Mouse (Mus musculus) liver, embryonic 11.5 days (tissue): Measurements from ENCODE around the gene Teddm3. TPM values are rescaled to one million over a fixed set of nuclear protein-coding genes. Genes with fewer than 3 reads are reported as not detected.
"Not testable (repeated sequence)": the region's sequence is repeated elsewhere in the genome, so short reads cannot be mapped to it uniquely, and the experiment has no call there.

Source experiments
- ATAC-seq: fragments of 200-750 bp; cut with Nextera tagmentation; replicated peaks from 2 replicates; pipeline ENCODE4 v1.8.0; 2017; ENCODE audit warnings: moderate number of reproducible peaks, mild to moderate bottlenecking, moderate TSS enrichment, moderate library complexity; ENCODE audit not compliant: low FRiP score
- DNase-seq: peaks from one replicate; pipeline ENCODE4 v3.0.0-alpha.2; 2017; ENCODE audit warnings: low spot score
- H3K27ac ChIP-seq: fragments of 300-500 bp; sonication (generic); 2 replicates; pipeline ENCODE4 v1.5.1; 2014; ENCODE audit warnings: mild to moderate bottlenecking, low read depth, low read length, control low read depth
- H3K27me3 ChIP-seq: fragments of 300-500 bp; sonication (generic); replicated peaks from 2 replicates; pipeline ENCODE4 v1.6.1; 2014; ENCODE audit warnings: low read length, mixed read lengths; ENCODE audit not compliant: control insufficient read depth, insufficient read depth
- H3K36me3 ChIP-seq: fragments of 300-500 bp; sonication (generic); 2 replicates; pipeline ENCODE4 v1.6.1; 2014; ENCODE audit warnings: mild to moderate bottlenecking, low read length, moderate library complexity, mixed read lengths; ENCODE audit not compliant: control insufficient read depth, insufficient read depth
- H3K4me1 ChIP-seq: fragments of 300-500 bp; sonication (generic); replicated peaks from 2 replicates; pipeline ENCODE4 v1.6.1; 2014; ENCODE audit warnings: low read length, mixed read lengths; ENCODE audit not compliant: control insufficient read depth, insufficient read depth
- H3K4me2 ChIP-seq: fragments of 300-500 bp; sonication (generic); 2 replicates; pipeline ENCODE4 v1.6.1; 2014; ENCODE audit warnings: mild to moderate bottlenecking, control low read depth, moderate library complexity
- H3K4me3 ChIP-seq: fragments of 300-500 bp; sonication (generic); 2 replicates; pipeline ENCODE4 v1.5.1; 2014; ENCODE audit warnings: low read depth, low read length, control low read depth
- H3K9ac ChIP-seq: fragments of 300-500 bp; sonication (generic); 2 replicates; pipeline ENCODE4 v1.6.1; 2014; ENCODE audit warnings: low read depth, low read length, control low read depth
- H3K9me3 ChIP-seq: fragments of 300-500 bp; sonication (generic); 2 replicates; pipeline ENCODE4 v1.6.1; 2016; ENCODE audit warnings: low read length, inconsistent platforms, mixed read lengths; ENCODE audit not compliant: control insufficient read depth
- WGBS: fragments of 180-500 bp; shearing (Covaris S2); extraction: QIAGEN DNeasy Blood & Tissue Kit; methylation state at CpG from one replicate; pipeline ENCODE4 v1.1.7; 2014; 5-methylcytosine and 5-hydroxymethylcytosine counted together
- polyA plus RNA-seq: library from polyadenylated mRNA; unstranded; fragments of >200 nt; fragmentation: Nextera tagmentation; extraction: Ambion mirVana; gene quantifications from 2 replicates; pipeline ENCODE4 v1.2.1, GENCODE M21; 2014

The Teddm3 gene
- not detected in 2 replicates for polyA plus RNA-seq

- H3K27ac ChIP-seq, H3K36me3 ChIP-seq, H3K4me2 ChIP-seq, DNase-seq, H3K4me1 ChIP-seq, H3K27me3 ChIP-seq, ATAC-seq, H3K9me3 ChIP-seq, H3K9ac ChIP-seq, H3K4me3 ChIP-seq: not testable (repeated sequence)
- no CpG with 5 or more reads among the region's 2 CpGs for WGBS
These were observed at the start of gene Teddm3 for GRCm38 (mm10) chr16:21153900-21154299. TSS of gene Teddm3 (minus strand) at chr16:21154000.

GRCm38 (mm10) chr16:21202731-21203130, 48.9 kb upstream of the Teddm3 start:
- ATAC-seq (no peak), DNase-seq (no peak)
- Histone ChIP-seq H3K36me3 (no peaks in the 10 kb centered on the region), H3K4me2 (no peak overlapping the region), H3K9ac (no peak overlapping the region), H3K9me3 (no peaks in the 10 kb centered on the region), H3K27me3 (peaks cover 35% of the 10 kb centered on the region), H3K4me3 (no peak overlapping the region), H3K27ac (no peak overlapping the region), H3K4me1 (peaks cover 3% of the 10 kb centered on the region)
- WGBS = 78% methylated on average over 4 of the region's 4 CpGs

GRCm38 (mm10) chr16:21199426-21199825, 45.6 kb upstream of the Teddm3 start:
- DNase-seq = no peak
- no peak overlapping the region for H3K4me3 ChIP-seq
- H3K9me3 ChIP-seq = no peaks in the 10 kb centered on the region
- no peak overlapping the region for H3K9ac ChIP-seq
- H3K36me3 ChIP-seq = no peaks in the 10 kb centered on the region
- no peak for ATAC-seq
- H3K4me2 ChIP-seq = no peak overlapping the region
- H3K4me1 ChIP-seq = no peaks in the 10 kb centered on the region; the same call in none of the 2 replicates
- peaks cover 5% of the 10 kb centered on the region; the same call in 1 of the 2 replicates for H3K27me3 ChIP-seq
- no peak overlapping the region for H3K27ac ChIP-seq
- WGBS = 66% methylated on average over 8 of the region's 8 CpGs

GRCm38 (mm10) chr16:21198529-21198928, 44.7 kb upstream of the Teddm3 start:
- Histone ChIP-seq H3K4me3 (no peak overlapping the region), H3K9me3 (no peaks in the 10 kb centered on the region), H3K27me3 (peaks cover 4% of the 10 kb centered on the region; the same call in 1 of the 2 replicates), H3K4me1 (no peaks in the 10 kb centered on the region; the same call in 1 of the 2 replicates), H3K36me3 (no peaks in the 10 kb centered on the region), H3K27ac (no peak overlapping the region), H3K9ac (no peak overlapping the region), H3K4me2 (no peak overlapping the region)
- no peak for DNase-seq
- ATAC-seq = no peak
- 8% methylated on average over 1 of the region's 1 CpGs for WGBS

GRCm38 (mm10) chr16:21198006-21198405, 44.2 kb upstream of the Teddm3 start:
- DNase-seq (no peak), ATAC-seq (no peak)
- no peak overlapping the region for H3K27ac ChIP-seq
- no peaks in the 10 kb centered on the region for H3K9me3 ChIP-seq
- H3K4me1 ChIP-seq = no peaks in the 10 kb centered on the region; the same call in 1 of the 2 replicates
- H3K36me3 ChIP-seq = no peaks in the 10 kb centered on the region
- no peak overlapping the region for H3K9ac ChIP-seq
- H3K27me3 ChIP-seq = no peaks in the 10 kb centered on the region; the same call in 1 of the 2 replicates
- no peak overlapping the region for H3K4me2 ChIP-seq
- WGBS = 85% methylated on average over 7 of the region's 7 CpGs
- H3K4me3 ChIP-seq = no peak overlapping the region

GRCm38 (mm10) chr16:21197542-21197941, 43.7 kb upstream of the Teddm3 start:
- Histone ChIP-seq H3K4me2 (no peak overlapping the region), H3K4me1 (no peaks in the 10 kb centered on the region; the same call in 1 of the 2 replicates), H3K36me3 (no peaks in the 10 kb centered on the region), H3K27ac (no peak overlapping the region), H3K9ac (no peak overlapping the region), H3K27me3 (no peaks in the 10 kb centered on the region; the same call in 1 of the 2 replicates), H3K9me3 (no peaks in the 10 kb centered on the region), H3K4me3 (no peak overlapping the region)
- ATAC-seq (no peak), DNase-seq (no peak)
- 46% methylated on average over 4 of the region's 4 CpGs for WGBS

GRCm38 (mm10) chr16:21196576-21196975, 42.8 kb upstream of the Teddm3 start:
- no peaks in the 10 kb centered on the region for H3K36me3 ChIP-seq
- H3K4me3 ChIP-seq = no peak overlapping the region
- no peaks in the 10 kb centered on the region; the same call in 1 of the 2 replicates for H3K4me1 ChIP-seq
- H3K27me3 ChIP-seq = no peaks in the 10 kb centered on the region
- no peak overlapping the region for H3K27ac ChIP-seq
- DNase-seq = no peak
- H3K4me2 ChIP-seq = no peak overlapping the region
- no peak for ATAC-seq
- H3K9ac ChIP-seq = no peak overlapping the region
- no peaks in the 10 kb centered on the region for H3K9me3 ChIP-seq
- 86% methylated on average over 3 of the region's 3 CpGs for WGBS

- H3K9ac ChIP-seq = no peak overlapping the region
- no peak for DNase-seq
- no peaks in the 10 kb centered on the region; the same call in 1 of the 2 replicates for H3K4me1 ChIP-seq
- no peak overlapping the region for H3K27ac ChIP-seq
- WGBS = 71% methylated on average over 8 of the region's 8 CpGs
- H3K4me2 ChIP-seq = no peak overlapping the region
- H3K36me3 ChIP-seq = no peaks in the 10 kb centered on the region
- no peaks in the 10 kb centered on the region for H3K9me3 ChIP-seq
- no peak overlapping the region for H3K4me3 ChIP-seq
- H3K27me3 ChIP-seq = no peaks in the 10 kb centered on the region
- no peak for ATAC-seq
These were observed 41.6 kb upstream of the Teddm3 start for GRCm38 (mm10) chr16:21195260-21195866.

- H3K4me1 ChIP-seq = no peaks in the 10 kb centered on the region; the same call in 1 of the 2 replicates
- H3K27me3 ChIP-seq = no peaks in the 10 kb centered on the region
- no peak overlapping the region for H3K4me3 ChIP-seq
- no peaks in the 10 kb centered on the region for H3K9me3 ChIP-seq
- 77% methylated on average over 12 of the region's 12 CpGs for WGBS
- ATAC-seq (no peak), DNase-seq (no peak)
- no peak overlapping the region for H3K4me2 ChIP-seq
- no peaks in the 10 kb centered on the region for H3K36me3 ChIP-seq
- no peak overlapping the region for H3K27ac ChIP-seq
- H3K9ac ChIP-seq = no peak overlapping the region
These were observed 40.4 kb upstream of the Teddm3 start for GRCm38 (mm10) chr16:21194182-21194581.
